Mouse (Mus musculus): ENCODE results near the gene Sgms1.

Sgms1 gene

GRCm38 (mm10) chr19:32389001-32389871 lies at the start of gene Sgms1:
Gene Sgms1, minus strand, starts transcription at chr19:32389714.
- peak; percentile 73 to 78 for DNase-seq (ENCODE audit: low spot score in 2 of 2)

DNA sequence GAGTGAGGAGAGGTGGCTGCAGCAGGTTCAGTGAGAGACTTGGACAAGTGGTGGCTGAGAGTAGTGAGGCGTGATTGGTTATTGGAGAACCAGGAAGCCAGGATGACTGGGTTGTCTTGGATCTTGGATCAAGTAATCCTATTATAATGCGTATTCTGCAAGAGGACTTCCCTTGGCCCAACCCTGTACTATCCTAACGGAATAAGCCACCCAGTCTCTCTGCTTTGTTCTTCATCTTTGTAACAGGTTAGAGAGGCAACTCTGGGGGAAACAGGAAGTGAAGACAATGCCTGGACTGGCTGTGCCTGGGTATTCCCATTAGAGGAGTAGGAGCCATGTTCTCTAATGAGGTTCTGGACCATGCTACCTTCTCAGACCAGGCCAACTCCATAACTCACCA lies 36.3 kb upstream of the Sgms1 start:
- DNase-seq (ENCODE audit: low spot score in 2 of 2): no peak

DNA sequence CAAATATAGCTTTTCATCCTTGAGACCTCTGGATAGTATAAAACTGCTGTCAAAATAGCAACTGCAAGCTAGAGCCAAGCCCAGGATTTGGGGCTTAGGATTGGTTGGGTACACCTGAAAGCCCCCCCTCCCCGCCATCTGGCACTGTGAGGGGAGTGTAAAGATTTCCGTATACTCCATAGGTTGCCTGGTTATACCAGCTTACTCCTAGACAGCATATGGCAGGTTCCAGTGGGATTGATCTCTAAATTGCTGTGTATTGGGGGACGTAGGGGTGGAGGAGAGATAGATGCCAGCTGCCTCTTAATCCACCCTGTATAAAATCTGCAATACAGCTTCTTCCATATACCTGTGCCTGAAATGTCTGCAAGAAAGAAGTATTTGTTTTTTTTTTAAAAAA lies 35.2 kb upstream of the Sgms1 start:
- DNase-seq (ENCODE audit: low spot score in 2 of 2): no peak

DNA sequence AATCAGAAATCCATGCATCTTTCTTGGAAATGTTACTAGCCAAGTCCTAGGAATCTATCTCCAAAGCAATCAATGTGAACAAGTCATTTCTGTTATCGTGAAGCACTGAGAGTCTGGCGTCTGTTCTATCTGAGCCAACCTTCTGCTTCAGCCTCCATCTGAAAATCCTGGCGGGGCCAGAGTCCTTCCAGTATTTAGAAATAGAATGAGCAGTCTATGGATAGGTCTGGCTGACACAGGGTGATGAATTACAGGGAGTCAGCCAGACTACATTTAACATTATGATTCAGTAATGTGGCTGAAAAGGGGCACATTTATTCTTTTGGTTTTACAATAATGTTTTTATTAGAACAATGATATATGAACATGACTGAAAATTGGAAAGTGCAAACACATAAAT lies 29.6 kb upstream of the Sgms1 start:
- DNase-seq (ENCODE audit: low spot score in 2 of 2): no peak

DNA sequence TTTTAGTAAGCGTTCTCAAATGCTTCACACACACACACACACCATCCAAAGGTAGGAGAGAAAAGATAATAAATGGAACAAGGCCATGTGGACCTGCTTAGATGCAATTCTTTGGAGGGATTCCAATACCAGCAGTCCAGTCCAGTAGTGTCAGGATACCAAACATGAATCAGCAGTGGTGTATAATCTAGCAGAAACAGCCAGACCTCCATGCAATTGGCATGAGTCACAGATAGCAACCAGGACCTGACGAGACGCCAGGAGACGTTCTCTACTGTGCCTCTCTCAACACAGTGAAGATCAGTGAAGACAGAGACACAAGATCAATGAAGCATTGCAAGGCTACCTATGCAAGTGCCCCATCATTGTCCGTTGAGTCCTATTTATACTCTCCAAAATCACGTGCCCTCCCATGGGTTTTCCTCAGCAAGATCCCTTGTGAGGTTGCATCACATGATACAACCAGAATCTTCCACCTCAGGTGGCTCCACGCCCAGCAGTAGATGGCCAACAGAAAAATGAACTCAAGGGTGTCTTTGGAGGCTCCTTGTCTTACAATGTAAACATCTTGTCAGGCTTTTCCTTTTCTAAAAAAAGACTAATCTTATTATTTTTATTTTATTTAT lies 27.3 kb upstream of the Sgms1 start:
- DNase-seq (ENCODE audit: low spot score in 2 of 2): no peak

DNA sequence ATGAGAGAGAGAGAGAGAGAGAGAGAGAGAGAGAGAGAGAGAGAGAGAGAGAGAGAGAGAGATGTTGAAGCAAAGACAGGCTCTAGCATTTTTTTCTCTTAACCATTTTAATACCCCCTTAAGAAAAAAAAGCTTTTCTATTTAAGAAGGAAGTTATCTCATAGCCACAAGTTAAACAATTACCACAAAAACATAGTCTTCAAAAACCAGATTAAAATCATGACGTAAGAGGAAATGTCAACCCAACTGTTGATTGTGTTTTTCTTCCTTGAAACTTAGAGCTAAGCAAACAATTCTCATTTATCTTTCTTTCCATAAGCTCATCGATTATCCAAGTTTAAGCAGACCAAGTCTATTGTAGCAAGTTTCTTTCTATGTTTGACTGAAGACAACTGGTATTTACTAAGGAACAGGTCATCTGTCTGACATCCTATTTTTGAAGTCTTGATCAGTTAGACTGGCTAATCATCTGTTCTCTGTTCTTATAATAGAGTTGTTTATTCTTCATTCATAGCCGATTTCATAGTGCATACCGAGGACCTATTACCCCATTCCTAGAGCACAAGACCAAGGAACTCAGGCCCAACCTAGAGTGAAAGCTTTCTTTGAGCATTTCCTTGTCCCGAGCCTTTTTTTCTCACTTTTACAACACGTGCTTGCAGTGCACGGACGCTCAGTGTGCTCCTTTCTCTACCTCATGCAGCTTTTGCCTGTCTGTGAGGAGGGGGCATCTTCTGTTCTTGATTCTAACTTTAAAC lies 20.3 kb upstream of the Sgms1 start:
- no peak for DNase-seq (ENCODE audit: low spot score in 2 of 2)

DNA sequence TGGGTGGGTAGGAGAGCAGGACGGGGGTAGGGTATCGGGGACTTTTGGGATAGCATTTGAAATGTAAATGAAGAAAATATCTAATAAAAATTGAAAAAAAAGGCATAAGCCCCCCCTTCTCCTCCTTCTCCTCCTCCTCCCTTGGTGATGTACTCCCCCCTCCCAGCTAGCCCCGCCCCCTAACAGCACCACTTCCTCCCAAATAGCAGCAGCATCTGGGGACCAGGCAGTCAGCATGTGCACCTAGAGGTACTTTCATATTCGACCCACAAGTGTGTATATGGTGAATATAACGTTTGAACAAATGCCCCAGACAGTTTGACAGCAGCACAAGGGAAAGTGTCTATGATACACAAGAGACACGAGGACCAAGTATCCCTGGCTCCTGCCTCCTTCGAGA lies 17.2 kb upstream of the Sgms1 start:
- peak; percentile 64 to 65 for DNase-seq (ENCODE audit: low spot score in 2 of 2)

DNA sequence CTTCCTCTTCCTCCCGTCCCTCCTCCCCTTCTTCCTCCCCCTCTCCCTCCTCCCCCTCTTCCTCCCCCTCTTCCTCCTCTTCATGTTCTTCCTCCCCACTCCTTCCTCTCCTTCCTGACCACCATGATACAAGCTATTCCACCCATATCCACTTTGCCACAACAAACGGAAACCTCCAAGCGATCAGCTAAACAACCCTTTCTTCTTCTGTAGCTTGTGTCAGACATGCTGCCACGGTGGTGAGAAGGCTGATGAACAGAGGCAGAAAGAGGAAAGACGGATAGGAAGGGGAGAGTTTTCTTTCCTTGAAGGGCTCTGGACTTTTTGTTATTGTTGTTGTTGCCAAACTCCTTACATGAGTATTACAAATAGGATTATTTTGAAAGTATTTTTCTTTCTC lies 14.9 kb upstream of the Sgms1 start:
- no peak for DNase-seq (ENCODE audit: low spot score in 2 of 2)

- no peak for DNase-seq (ENCODE audit: low spot score in 2 of 2)
These were observed 14.3 kb upstream of the Sgms1 start for GRCm38 (mm10) chr19:32403834-32404233.

- no peak for DNase-seq (ENCODE audit: low spot score in 2 of 2)
These were observed 9.0 kb upstream of the Sgms1 start for GRCm38 (mm10) chr19:32398491-32398890.

- DNase-seq (ENCODE audit: low spot score in 2 of 2): no peak
These were observed 6.8 kb upstream of the Sgms1 start for GRCm38 (mm10) chr19:32396303-32396702.

DNA sequence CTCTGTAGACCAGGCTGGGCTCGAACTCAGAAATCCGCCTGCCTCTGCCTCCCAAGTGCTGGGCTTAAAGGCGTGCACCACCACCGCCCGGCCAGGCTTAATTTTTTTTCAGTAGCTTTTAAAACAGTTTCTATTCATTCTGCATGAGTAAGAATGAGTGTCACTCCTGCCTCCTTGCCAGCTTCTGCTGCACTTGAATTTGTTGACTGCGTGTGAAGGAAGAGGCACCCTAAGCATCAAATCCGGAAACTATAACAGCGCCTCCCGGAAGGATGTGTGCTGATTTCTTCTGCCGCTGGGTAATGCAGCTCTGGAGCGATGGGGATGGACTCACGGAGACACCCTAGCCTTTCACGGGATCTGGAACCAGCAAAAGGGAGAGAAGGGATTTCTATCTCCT lies 5.3 kb upstream of the Sgms1 start:
- no peak for DNase-seq (ENCODE audit: low spot score in 2 of 2)

GRCm38 (mm10) chr19:32393758-32394450 lies 4.4 kb upstream of the Sgms1 start:
- DNase-seq (ENCODE audit: low spot score in 2 of 2): no peak

GRCm38 (mm10) chr19:32393092-32393745 lies 3.7 kb upstream of the Sgms1 start:
- DNase-seq (ENCODE audit: low spot score in 2 of 2): no peak

- DNase-seq (ENCODE audit: low spot score in 2 of 2): no peak
These were observed 1.9 kb upstream of the Sgms1 start for GRCm38 (mm10) chr19:32391441-32391840.

DNA sequence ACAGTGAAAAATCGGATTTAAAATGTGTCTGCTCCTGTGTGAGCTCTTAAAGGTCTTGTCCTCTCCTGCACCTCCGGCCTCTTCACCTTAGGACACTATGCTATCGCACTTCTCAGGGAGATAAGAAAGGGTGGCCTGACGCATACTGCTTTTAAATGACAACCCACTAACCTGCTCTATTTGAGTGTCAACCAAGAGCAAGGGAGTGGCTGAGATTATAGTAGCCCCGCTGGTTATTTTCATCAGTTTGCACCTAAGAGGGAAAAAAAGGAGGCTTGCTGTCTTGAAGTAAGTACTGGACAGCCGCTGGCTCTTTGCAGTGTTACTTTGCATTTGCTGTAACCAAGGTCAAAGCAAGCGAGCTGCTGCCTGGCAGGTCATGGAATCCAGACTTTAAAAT lies 602 bp upstream of the Sgms1 start:
- DNase-seq (ENCODE audit: low spot score in 2 of 2): no peak

DNA sequence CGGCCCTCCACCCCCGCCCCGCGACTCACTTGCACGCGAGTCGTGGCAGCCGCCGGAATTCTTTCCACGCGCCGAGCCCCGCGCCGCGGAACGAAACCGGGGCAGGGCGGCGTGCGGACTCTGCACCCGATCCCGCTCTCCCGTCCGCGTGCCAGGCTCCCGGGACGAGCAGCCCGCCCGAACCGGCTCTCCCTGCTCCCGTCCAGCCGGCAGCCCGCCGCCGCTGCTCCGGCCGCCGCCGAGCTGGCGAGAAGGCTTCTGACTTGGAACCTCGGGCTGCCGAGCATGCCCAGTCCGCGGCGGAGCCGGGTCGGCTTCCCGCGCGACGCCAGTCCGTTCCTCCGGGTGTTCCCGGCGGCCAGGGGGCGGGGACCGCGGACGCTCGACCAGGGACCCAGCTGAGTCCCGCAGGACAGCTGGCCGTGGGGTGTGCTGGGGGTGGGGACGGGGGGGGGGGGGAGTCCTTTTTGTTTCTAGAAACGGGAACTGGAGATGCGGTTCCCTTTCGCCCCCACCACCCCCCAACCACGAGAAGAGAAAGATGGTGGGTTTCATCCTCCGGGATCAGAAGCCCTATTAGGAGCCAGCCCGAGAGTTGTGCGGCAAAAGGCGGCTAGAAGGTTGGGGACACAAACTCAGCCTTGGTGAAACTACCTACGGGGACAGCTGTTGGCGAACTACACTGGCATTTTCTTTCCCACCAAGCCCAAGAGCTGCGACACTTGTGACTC lies 1.2 kb downstream of the Sgms1 start:
- peak; percentile 77 to 82 for DNase-seq (ENCODE audit: low spot score in 2 of 2)

DNA sequence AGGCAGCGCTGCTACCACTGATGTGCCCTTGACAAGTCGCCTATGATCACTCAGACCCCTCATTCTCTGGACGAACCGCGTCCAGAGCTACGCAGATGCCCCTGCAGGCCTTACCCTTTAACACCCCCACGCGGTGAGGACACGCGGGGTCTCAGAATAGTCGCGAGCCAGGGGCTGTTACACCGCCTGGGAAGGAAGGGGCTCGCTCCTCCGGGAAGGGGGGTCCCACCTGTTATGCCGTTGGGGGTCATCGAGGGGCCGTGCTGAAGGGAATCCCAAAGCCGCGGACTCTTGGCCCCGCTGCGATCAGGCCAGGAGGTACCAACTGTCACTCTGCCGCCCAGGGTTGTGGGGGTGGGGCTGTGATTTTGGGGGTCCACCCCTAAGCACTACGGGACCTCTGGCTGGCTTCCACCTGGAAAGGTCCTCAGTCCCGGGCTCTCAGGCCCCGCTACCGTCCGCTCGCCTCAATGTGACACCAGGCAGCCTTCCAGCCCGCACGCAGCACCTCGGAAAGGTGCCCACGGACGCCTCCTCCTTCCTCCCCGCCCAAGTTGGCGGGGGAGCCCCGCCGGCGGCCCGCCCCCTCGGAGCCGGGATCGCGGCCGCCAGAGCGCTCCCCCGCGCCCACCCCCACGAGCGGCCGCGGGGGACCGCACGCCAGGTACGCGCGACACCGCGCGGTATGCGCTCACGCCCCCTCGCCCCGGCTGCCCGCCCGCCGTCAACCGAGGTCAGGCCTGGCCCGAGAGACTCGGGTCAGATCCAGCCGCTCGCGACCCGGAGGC lies 1.9 kb downstream of the Sgms1 start:
- peak; percentile 29 to 32 for DNase-seq (ENCODE audit: low spot score in 2 of 2)

DNA sequence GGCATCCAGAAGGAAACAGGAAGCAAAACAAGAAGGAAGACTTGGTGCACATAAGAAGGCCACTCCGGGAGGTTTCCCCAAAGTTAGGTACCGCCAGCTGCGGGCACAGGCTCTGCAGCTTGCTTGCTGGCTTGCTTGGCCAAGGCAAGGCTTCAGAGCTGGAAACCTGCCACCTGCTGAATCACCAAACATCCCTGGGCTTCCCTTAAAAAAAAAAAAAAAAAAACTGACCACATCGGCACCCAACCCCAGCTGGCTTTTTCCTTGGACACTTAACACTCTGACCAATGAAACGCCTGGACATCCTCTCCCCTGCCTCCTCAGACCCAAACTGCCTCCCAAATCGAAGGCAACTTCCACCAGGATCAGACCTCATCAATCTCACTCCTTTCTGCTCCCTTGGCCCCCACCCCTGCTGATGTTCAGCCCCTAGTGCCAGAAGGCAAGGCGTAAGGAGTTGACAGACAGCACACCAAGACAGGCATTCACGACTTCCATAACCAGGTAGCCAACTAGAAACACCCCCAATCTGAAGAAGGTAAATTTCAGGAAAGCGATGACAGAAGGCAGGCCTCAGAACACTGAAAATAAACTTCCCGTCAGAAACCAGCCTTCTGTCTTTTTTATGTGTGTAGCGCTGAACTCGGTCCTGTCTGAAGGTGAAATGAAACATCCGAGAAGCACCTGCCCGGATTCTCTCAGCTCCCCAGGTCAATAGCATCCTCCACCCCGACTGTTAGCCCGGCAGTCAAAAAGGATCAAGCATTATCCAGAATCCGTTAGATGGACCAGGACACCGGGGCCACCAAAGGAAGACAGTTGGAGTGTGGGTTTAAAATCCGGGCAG lies 2.7 kb downstream of the Sgms1 start:
- no peak for DNase-seq (ENCODE audit: low spot score in 2 of 2)

Measured in spleen, postnatal 36 days (tissue).